Mouse (Mus musculus): ENCODE results near the gene Camkv. TPM values are rescaled to one million over a fixed set of nuclear protein-coding genes. Genes with fewer than 3 reads are reported as not detected.

Gene Camkv
- polyA plus RNA-seq, 1 experiment from 2014 or later: 121 TPM

DNA sequence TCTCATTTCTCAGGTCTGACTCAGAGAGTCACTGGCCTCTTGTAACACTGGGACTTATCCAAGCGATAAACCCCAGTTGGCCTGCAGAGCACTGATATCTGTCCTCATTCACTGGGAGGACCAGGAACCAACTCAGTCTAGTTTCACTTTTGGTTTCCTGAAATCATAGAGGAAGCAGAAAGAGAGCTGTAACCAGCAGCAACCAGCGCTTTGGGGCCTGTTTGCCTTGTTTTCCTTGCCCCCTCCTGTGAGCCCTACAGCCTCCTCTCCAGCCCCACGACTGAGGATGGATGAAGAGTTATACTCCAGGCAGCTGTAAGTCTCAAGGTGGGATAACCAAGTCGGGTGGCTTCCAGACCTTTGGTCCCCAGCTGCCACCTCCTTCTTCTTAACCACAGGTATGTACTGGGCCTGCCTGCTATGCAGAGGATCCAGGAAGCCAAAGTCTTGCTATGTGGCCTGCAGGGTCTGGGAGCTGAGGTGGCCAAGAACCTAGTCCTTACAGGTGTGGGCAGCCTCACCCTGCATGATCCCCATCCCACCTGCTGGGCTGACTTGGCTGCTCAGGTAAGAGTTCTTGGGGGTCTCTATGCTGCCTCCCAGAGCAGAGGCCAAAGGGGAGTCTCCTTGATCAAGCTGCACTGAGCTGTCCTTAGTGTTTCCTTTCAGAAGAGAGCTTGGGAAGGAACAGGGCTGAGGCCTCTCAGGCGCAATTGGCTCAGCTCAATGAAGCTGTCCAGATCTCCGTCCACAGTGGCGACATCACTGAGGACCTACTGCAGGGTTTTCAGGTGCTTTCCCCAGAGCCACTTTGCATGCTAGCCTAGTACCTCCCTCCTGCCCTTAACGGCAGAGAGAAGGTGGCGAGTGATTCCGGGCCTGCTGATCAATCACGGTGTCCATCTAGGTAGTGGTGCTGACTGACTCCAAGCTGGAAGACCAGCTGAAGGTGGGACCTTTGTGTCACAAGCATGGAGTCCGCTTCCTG lies 40.2 kb downstream of the Camkv start, which contains the start of gene Uba7:
Uba7 (plus strand) TSS at position 107 of the 988 bp plus-strand sequence.
- Histone ChIP-seq H3K4me3 (ENCODE audit: low read depth, low read length) (no peak within 1 kb of the TSS), H3K36me3 (ENCODE audit: control insufficient read depth, insufficient read depth, low read length) (0 out of 2 replicates have a peak, but pooled peaks cover 2% of the 10 kb centered on the region), H3K4me1 (ENCODE audit: control insufficient read depth, insufficient read depth, low read length) (no peaks in the 10 kb centered on the region), H3K9ac (ENCODE audit: low read depth, low read length) (no peak within 1 kb of the TSS), H3K4me2 (ENCODE audit: low read length) (no peak within 1 kb of the TSS), H3K27me3 (ENCODE audit: control insufficient read depth, insufficient read depth, low read depth, low read length) (no peaks in the 10 kb centered on the region), H3K27ac (ENCODE audit: low read length) (no peak within 1 kb of the TSS), H3K9me3 (replicated peaks; ENCODE audit: control insufficient read depth, low read length, poor library complexity, severe bottlenecking) (no peaks in the 10 kb centered on the region)
- WGBS: 73% methylated on average over 12 of the region's 12 CpGs
- ATAC-seq: no peak

DNA sequence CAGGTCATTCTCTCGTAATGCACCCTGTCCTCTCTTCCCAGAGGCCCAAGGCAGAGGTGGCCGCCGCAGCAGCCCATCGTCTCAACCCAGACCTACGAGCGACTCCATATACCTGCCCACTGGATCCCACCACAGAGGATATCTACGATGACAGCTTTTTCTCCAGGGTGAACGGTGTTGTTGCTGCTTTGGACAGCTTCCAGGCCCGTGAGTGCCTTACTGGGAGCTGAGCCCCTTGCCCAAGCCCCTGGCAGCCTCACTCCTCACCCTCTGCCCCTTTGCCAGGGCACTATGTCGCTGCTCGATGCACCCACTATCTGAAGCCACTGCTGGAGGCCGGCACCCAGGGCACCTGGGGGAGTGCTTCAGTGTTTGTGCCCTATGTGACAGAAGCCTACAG lies 43.3 kb downstream of the Camkv start:
- Histone ChIP-seq H3K9me3 (replicated peaks; ENCODE audit: control insufficient read depth, low read length, poor library complexity, severe bottlenecking) (no peaks in the 10 kb centered on the region), H3K9ac (ENCODE audit: low read depth, low read length) (no peak overlapping the region), H3K4me2 (ENCODE audit: low read length) (no peak overlapping the region), H3K4me1 (ENCODE audit: control insufficient read depth, insufficient read depth, low read length) (peaks cover 2% of the 10 kb centered on the region; the same call in 1 of the 2 replicates), H3K27ac (ENCODE audit: low read length) (no peak overlapping the region), H3K36me3 (ENCODE audit: control insufficient read depth, insufficient read depth, low read length) (no peaks in the 10 kb centered on the region), H3K27me3 (ENCODE audit: control insufficient read depth, insufficient read depth, low read depth, low read length) (peaks cover under 1% of the 10 kb centered on the region; the same call in 1 of the 2 replicates), H3K4me3 (ENCODE audit: low read depth, low read length) (no peak overlapping the region)
- WGBS: 89% methylated on average over 12 of the region's 12 CpGs
- ATAC-seq: no peak

DNA sequence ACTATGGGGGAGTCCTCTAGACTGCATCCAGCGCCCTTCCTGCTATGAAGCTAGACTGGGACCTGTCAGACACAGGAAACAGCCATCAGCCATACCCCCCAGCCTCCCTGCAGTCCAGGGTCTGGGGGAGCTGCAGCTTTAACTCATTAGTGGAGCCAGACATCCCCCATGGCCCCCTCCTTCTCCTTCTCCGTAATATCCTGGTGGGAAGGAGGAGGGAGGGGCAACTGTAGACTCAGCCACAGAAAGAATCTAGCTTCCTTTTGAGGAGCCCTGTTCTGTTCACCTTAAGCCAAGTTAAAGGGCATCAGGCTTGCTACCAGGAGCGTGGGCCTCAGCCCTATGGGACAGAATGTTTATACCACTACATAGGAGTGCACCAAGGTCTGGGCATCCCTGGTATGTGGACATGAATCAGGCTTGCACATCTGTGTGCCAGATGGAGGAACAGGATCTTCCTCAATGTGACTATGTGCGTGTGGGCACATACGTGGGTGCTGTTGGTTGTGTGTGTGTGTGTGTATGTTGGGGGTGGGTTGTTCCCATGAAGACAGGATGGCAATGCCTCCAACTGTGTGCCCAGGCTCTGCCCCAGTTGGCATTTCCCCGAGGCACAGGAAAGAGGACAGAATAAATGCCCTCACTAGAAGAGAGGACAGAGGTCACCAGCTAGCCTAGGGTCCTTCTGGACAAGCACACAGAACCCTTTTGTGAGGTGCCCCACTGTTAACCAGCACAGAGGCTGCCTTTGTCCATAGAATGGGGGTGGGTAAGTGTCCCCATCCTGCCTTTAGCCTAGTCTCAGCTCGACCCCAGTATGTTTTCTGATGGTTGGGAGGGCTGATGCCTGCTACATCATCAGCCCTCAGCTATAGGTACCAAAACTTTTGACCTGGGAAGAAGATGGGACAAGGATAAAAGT lies 46.5 kb downstream of the Camkv start:
- Histone ChIP-seq H3K4me1 (ENCODE audit: control insufficient read depth, insufficient read depth, low read length) (peaks cover 10% of the 10 kb centered on the region), H3K27me3 (ENCODE audit: control insufficient read depth, insufficient read depth, low read depth, low read length) (peaks cover 7% of the 10 kb centered on the region), H3K9ac (ENCODE audit: low read depth, low read length) (0 out of 2 replicates have a peak overlapping the region, but pooled peaks have one; percentile 0), H3K4me3 (ENCODE audit: low read depth, low read length) (0 out of 2 replicates have a peak overlapping the region, but pooled peaks have one; percentile 3), H3K9me3 (replicated peaks; ENCODE audit: control insufficient read depth, low read length, poor library complexity, severe bottlenecking) (no peaks in the 10 kb centered on the region), H3K4me2 (ENCODE audit: low read length) (no peak overlapping the region), H3K27ac (ENCODE audit: low read length) (peak overlapping the region; percentile 67), H3K36me3 (ENCODE audit: control insufficient read depth, insufficient read depth, low read length) (no peaks in the 10 kb centered on the region)
- ATAC-seq: no peak
- 63% methylated on average over 7 of the region's 7 CpGs for WGBS

DNA sequence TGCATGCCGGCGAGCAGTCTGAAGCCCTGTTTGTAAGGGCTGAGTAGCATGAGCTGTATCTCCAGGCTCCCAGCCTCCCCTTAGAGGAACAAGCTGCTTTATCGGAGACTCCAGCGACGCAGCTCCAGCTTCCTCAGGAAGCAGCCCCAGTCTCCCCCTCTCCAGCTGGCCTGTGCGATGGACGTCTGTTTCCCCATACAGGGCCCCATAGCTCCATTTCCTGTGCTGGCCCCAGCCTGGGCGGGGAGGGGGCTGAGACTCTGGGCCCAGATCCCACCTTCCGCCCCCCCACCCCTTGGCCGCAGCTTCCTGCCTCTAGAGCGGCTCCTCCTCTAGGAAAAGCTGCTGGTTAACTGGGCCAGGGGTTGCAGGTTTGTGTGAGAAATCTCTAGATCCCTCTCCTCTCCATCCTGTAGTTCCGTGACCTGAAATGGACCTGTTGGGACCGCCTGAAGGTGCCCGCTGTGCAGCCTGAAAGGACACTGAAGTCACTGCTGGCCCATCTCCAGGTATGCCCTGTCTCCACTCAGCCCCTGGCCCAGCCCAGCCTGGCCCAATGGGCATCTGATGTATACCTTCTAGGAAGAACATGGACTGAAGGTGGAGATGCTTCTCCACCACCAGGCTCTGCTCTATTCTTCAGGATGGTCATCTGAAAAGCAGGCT lies 47.3 kb downstream of the Camkv start, which contains the start of gene Gm20661:
Gm20661 (plus strand) TSS at position 378 of the 666 bp plus-strand sequence.
- no peaks in the 10 kb centered on the region for H3K9me3 ChIP-seq (replicated peaks; ENCODE audit: control insufficient read depth, low read length, poor library complexity, severe bottlenecking)
- H3K4me1 ChIP-seq (ENCODE audit: control insufficient read depth, insufficient read depth, low read length): peaks cover 10% of the 10 kb centered on the region
- peaks cover 7% of the 10 kb centered on the region for H3K27me3 ChIP-seq (ENCODE audit: control insufficient read depth, insufficient read depth, low read depth, low read length)
- H3K4me3 ChIP-seq (ENCODE audit: low read depth, low read length): 0 out of 2 replicates have a peak within 1 kb of the TSS, but pooled peaks have one; percentile 3
- peak within 1 kb of the TSS; percentile 75 for H3K27ac ChIP-seq (ENCODE audit: low read length)
- WGBS: 65% methylated on average over 14 of the region's 14 CpGs
- no peaks in the 10 kb centered on the region for H3K36me3 ChIP-seq (ENCODE audit: control insufficient read depth, insufficient read depth, low read length)
- peak within 1 kb of the TSS; percentile 89; the same call in 1 of the 2 replicates for H3K4me2 ChIP-seq (ENCODE audit: low read length)
- no peak for ATAC-seq
- no peak within 1 kb of the TSS for H3K9ac ChIP-seq (ENCODE audit: low read depth, low read length)

DNA sequence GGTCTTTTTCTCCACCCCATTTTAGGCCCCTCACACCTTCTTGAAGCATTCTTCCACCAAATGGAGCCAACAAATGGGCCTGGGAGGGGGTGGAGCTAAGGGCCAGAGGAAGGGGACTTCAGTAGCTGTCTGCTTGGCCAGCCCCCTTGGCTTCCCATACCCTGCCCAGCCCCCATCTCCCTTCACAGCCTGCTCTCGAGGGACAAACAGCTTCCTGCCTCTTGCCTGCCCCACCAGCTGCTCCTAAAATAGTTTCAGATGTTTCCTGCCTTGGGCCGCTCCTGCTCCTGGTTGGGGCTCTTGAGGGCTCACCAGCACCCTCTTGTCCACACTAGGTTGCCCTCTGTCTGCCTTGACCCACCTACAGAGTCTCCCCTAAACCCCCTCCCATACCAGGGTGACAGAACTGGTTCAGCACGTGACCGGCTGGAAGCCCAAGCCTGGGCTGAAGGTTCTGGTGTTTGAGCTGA lies 48.0 kb downstream of the Camkv start:
- WGBS: 57% methylated on average over 4 of the region's 4 CpGs
- Histone ChIP-seq H3K4me1 (ENCODE audit: control insufficient read depth, insufficient read depth, low read length) (peaks cover 10% of the 10 kb centered on the region), H3K4me3 (ENCODE audit: low read depth, low read length) (no peak overlapping the region), H3K27me3 (ENCODE audit: control insufficient read depth, insufficient read depth, low read depth, low read length) (peaks cover 7% of the 10 kb centered on the region), H3K36me3 (ENCODE audit: control insufficient read depth, insufficient read depth, low read length) (no peaks in the 10 kb centered on the region), H3K4me2 (ENCODE audit: low read length) (peak overlapping the region; percentile 89; the same call in 1 of the 2 replicates), H3K9me3 (replicated peaks; ENCODE audit: control insufficient read depth, low read length, poor library complexity, severe bottlenecking) (no peaks in the 10 kb centered on the region), H3K9ac (ENCODE audit: low read depth, low read length) (no peak overlapping the region), H3K27ac (ENCODE audit: low read length) (peak overlapping the region; percentile 75)
- no peak for ATAC-seq

DNA sequence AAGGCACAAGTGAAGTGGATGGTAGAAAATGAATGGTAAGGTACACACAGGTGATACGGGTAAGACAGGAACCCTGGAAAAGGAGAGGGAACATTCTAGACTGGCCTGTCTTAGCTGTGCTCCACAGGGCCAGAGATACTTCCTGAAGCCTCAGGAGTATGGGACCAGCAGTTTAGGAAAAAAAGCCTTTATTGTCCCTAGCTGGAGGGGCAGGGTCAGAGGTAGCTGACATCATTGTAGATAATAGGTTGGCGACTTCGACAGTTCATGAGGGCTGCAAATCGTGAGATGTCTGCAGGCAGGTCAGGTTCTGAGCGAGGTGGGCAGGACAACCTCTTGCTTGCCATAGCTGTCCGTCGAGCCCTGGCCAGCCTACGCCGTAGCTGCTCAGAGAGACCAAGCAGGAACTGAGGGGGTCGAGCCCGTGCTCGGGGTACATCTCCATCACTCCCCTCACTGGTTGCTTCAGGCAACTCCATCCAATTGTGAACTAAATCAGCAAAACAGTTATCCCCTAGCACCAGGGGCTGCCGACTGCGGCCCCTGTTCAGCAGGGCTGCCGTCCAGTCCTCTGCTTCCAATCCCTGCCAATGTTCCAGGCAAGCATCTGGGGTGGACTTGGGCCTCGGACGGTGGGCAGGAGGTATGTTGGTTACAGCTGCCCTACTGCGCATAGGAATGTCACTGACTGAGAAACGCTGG lies 48.7 kb downstream of the Camkv start:
- no peak for ATAC-seq
- 76% methylated on average over 19 of the region's 19 CpGs for WGBS
- H3K4me3 ChIP-seq (ENCODE audit: low read depth, low read length): peak overlapping the region; percentile 49; the same call in 1 of the 2 replicates
- no peaks in the 10 kb centered on the region for H3K9me3 ChIP-seq (replicated peaks; ENCODE audit: control insufficient read depth, low read length, poor library complexity, severe bottlenecking)
- H3K4me2 ChIP-seq (ENCODE audit: low read length): peak overlapping the region; percentile 89
- peaks cover 10% of the 10 kb centered on the region for H3K4me1 ChIP-seq (ENCODE audit: control insufficient read depth, insufficient read depth, low read length)
- peak overlapping the region; percentile 59 for H3K9ac ChIP-seq (ENCODE audit: low read depth, low read length)
- H3K27ac ChIP-seq (ENCODE audit: low read length): peak overlapping the region; percentile 58
- peaks cover 7% of the 10 kb centered on the region for H3K27me3 ChIP-seq (ENCODE audit: control insufficient read depth, insufficient read depth, low read depth, low read length)
- H3K36me3 ChIP-seq (ENCODE audit: control insufficient read depth, insufficient read depth, low read length): no peaks in the 10 kb centered on the region

DNA sequence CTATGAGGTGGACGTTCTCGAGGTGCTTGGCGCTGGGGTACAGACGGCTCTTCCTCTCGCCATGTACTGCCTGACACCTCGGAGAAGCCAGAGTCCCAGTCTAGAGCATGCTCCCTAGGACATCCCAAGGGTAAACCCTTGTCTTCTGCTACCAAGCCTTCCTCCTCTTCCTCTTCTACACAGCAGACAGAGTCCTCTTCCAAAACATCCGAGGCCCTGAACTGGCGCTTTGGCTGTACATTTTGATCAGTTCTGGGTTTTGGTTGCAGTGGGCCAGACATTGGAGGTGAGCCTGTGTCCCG lies 49.2 kb downstream of the Camkv start:
- ATAC-seq: no peak
- no peaks in the 10 kb centered on the region for H3K9me3 ChIP-seq (replicated peaks; ENCODE audit: control insufficient read depth, low read length, poor library complexity, severe bottlenecking)
- H3K4me1 ChIP-seq (ENCODE audit: control insufficient read depth, insufficient read depth, low read length): peaks cover 10% of the 10 kb centered on the region
- peak overlapping the region; percentile 49 for H3K4me3 ChIP-seq (ENCODE audit: low read depth, low read length)
- WGBS: 70% methylated on average over 9 of the region's 9 CpGs
- peak overlapping the region; percentile 89 for H3K4me2 ChIP-seq (ENCODE audit: low read length)
- H3K27me3 ChIP-seq (ENCODE audit: control insufficient read depth, insufficient read depth, low read depth, low read length): peaks cover 7% of the 10 kb centered on the region
- peak overlapping the region; percentile 46 for H3K27ac ChIP-seq (ENCODE audit: low read length)
- H3K9ac ChIP-seq (ENCODE audit: low read depth, low read length): peak overlapping the region; percentile 59
- H3K36me3 ChIP-seq (ENCODE audit: control insufficient read depth, insufficient read depth, low read length): no peaks in the 10 kb centered on the region
